Mouse (Mus musculus): ENCODE results near the gene Nup210. TPM values are rescaled to one million over a fixed set of nuclear protein-coding genes. Genes with fewer than 3 reads are reported as not detected.

Nup210 gene
- 10 to 100 TPM in 2 of 4 experiments, 1 to 10 TPM in 2; 3.5 to 14.2 (median 9.0) TPM for total RNA-seq (2022)

DNA sequence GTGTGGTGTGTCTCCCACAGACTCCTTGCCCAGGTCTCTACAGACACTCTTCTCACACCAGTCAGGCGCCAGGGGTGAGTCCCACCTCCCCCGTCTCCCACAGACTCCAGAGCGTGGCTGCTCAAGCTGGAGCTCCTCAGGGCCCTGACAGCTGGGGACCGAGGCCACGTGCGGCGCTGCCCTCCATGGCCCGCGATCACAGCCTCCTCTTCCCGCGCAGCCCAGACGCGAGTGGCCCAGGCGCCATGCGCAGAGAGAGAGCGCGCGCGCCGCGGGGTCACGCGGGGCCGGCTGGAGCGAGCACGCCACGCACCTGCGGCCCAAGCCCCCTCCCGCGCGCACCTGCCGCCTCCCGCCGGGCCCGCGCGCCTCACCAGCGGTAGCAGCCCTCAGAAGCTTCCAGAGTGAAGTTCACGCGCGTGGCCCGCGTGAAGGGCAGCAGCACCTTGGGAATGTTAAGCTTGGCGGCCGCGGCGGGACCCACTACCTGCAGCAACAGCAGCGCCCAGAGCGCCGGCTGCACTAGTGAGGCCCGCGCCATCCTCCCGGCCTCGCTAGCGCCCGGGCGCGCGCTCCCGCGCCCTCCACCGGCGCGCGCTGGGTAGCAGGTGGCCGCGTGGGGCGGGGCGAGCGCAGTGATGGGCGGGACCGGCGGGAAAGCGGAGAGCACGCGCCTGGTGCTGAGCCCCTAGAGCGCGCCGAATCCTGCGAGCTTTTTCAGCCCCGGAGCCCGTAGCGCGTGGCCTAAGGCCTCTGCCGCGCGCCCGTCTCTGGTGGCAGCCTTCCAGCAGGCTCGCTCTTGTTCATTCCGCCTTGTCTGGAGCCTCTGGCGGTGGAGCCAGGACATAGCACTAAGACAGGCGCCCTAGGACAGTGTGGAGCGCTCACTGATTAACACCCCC, at the start of gene Nup210:
Gene Nup210 (minus strand): TSS at position 586 of the 902 bp plus-strand sequence.
- DNase-seq: peak; percentile 92

DNA sequence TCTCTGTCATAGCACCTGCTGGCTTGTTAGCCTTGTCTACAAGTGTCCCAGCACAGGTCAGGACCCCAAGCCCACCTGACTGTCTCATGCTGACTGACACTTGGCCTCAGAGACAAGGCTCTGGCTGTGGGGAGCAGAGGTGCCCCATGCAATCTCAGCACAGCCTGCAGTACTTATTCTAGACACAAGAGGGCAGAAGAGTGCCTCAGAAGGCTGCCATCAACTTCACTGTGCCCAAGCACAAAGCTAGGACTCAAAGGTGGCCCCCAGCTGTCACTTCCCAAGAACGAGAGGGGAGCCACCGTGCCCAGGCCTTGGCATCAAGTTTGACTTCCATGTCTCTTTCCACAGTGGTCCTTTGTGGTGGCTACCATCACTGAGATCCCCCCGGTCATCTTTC, 48.6 kb upstream of the Nup210 start:
- DNase-seq: peak; percentile 18

DNA sequence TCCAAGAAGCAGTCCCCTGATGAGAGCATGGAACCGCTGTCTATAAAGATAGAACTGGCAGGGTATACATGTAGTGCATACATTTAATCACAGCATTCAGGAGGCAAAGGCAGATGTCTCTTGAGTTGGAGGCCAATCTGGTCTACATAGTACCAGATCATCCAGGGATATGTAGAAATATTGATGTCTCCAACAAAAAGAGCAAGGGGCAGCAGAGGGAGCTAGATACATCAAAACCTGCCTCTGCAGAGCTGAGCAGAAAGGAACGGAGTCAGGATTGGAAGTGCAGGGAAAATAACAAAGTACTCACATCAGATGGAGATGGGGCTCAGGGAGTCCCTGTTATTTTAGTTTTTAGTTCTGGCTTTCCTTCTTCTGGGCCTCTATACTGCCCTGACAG, 48.0 kb upstream of the Nup210 start:
- no peak for DNase-seq

DNA sequence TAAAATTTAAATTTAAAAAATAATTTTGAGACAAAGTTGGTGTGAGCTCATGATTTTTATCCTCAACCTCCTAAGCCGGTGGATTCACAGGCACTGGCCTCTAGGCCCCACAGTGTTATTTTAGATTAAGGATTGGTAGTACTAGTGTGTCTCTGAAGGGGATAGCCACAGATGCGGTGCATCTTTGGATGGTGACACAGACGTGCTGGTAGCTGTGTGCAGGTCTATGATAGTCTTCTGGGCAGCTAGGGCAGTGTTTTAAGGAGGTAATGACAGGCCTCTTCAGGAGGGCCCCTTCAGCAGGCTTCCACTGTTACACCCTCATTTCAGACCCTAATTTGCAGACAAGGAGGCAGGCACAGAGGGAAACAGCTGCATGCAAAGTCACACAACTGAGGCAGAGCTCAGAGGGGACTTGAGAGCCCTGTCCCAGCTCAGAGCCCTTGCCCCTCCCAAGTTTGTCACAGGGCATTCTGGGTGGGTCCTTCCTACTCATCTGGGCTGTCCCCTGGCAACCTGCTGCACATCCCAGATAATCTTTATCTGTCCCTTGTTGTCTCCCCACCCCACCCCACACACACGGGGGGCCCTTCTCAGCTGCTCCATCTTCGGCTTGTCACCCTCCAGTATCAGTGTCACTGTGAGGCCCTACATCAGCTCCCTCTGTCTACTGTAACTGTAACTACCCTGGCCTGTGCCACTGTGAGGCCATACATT, 46.7 kb upstream of the Nup210 start:
- DNase-seq: no peak

DNA sequence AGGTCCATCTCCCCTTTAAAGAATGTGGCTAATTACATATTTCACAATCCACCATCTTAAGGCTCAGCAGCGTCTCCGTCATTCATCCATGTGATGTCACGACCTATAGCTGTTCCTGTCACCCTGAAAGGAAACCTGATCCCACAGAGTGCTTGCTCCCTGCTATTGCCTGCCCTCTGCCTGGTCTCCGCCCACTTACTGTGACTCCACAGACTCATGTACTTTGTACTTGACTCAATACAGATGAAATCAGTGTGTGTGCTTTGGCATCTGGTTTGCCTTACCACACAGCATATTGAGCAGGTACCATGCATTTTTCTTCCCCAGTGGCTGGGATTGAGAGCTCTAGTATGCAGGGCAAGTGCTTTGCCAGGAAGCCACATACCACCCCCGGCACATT, 45.7 kb upstream of the Nup210 start:
- DNase-seq: no peak

DNA sequence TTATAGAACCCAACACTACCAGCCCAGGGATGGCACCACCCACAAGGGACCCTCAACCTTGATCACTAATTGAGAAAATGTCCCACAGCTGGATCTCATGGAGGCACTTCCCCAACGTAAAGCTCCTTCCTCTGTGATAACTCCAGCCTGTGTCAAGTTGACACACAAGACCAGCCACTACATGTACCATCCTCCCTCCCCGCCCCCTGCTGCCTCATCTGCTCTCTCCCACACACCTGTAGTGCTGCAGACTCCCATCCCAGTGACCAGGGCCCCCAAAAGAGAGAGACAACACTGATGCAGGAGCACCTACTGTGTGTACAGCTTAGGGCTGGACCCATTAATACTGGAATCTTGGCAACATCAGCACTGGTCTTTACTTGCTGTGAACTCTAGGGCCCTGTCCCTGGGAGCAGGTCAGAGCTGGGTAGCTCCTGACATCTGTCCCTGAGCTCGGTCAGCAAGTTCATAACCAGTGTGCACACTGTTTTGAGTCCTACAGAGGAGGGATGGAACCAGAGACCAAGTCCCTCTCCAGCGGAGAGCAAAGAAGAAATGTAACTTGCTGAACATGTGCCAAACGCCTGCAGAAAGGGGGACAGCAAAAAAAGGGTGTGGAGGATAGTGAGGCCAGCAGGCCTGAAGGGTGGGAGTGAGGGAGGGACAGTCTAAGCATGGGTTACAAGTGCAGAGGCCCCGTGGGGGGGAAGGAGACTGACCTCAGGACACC, 45.0 kb upstream of the Nup210 start:
- DNase-seq: no peak

DNA sequence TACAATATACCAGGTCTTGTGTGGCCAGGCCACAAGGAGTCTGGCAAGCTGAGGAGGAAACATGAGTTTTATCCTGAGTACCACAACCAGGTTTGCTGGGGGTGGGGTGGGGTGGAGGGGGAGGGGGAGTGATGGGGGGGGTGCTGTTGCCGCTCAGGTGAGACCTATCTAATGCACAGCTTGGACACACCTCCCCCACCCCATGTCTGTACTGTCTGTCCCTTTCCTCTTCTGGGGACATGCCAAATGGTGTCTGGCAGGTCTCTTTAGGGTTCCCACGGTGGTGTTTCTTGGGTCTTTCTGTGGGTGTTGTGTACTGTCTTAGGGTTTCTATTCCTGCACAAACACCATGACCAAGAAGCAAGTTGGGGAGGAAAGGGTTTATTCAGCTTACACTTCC, 44.3 kb upstream of the Nup210 start:
- DNase-seq: no peak

DNA sequence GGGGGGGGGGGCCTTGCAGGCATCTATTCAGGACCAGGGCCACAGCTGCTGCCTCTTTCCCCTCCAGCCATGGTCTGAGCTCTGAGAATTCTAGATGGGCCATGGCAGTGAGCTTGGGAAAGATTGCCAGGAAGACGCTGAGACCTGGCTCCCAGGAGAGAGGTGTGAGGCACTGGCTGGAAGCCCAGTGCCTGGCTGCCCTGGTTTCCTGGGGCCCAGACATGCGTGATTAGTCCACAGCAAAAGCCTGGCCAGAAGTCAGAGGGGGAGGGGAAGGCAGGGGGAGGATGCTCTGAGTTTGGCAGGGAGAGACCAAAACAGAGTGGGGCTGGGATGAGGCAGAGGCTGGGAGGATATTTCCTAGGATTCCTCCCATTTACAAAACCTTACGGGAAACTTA, 43.8 kb upstream of the Nup210 start:
- peak; percentile 26 for DNase-seq

DNA sequence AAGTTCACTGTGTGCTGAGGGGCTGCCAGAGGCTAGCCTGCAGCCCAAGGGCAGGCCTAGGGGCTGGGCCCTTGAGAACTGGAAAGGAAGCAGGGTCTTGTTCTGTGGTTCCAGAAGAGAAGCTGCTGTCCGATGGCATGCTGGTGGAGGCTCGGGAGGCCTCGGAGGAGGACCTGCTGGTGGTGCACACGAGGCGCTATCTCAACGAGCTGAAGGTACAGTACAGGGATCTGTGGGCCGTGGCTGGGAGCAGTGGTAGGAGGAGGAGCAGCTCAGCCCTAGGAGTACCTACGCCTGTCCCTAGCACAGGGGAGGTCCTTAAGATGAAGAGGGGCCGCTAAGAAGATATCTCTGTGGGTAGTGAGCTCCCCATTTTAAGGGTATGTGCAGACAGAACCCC, 42.4 kb upstream of the Nup210 start:
- no peak for DNase-seq

DNA sequence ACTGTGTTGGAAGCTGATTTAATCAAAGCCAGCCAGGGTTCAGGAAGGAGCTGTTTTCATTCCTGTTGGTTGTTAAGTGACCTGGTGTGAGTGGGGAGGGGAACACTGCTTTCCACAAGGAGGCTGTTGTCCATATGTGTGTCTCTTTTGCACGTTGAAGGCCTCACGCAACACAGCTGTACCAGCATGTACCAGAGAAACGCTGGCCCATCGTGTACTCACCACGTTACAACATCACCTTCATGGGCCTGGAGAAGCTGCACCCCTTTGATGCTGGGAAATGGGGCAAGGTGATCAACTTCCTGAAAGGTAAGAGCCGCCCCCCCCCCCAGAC, 40.6 kb upstream of the Nup210 start:
- DNase-seq: no peak

DNA sequence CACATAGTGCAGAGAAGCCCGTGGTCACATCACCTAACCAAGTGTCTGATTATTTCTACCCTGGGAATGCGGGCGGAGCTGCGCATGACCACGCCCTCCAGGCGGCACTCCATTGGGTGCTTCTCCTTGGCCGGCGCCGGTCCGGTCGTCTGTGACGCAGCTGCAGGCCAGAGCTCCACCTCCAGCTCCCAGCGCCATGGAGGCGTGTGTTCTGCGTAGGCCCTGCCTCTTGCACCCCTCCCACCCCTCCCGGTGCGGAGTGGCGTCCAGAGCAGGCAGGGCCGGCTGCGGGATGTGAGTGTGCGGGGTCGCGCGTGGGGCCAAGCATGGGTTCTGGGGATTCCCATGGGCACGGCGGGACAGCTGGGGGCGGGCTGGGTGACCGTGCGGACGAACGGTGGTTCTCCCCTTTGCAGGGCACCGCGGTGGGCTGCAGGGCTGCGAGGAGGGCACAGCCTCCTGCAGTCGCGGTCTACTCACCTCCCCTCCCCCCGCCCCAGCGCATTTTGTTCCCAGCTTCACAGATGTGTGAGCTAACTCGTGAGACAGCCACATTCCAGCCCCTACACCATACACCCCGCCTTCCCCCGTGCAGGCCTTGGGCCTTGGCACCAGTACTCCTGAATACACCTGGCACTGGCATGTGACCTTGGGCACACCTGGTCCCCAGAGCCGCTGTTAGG, 40.1 kb upstream of the Nup210 start, which contains the start of gene Hdac11:
Gene Hdac11 (plus strand): TSS at position 112 of the 683 bp plus-strand sequence.
- peak; percentile 90 for DNase-seq

DNA sequence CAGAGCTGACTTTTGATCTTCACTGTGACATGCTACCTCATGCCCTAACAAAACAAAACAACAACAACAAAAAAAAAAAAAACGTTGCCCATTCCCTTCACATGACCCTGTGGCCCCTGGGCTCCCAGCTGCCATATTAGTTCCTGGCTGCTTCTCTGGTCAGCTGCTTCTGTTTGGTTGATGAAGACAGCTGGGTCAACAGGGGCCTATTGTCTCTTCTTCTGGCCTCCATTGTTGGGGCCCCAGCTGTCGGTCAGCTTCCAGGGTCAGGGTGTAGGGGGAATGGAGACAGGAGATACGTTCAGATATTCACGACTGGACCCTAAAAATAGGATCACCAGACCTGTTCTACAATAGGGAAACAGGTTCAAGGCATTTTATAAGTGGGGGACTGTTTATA, 39.4 kb upstream of the Nup210 start:
- DNase-seq: no peak

DNA sequence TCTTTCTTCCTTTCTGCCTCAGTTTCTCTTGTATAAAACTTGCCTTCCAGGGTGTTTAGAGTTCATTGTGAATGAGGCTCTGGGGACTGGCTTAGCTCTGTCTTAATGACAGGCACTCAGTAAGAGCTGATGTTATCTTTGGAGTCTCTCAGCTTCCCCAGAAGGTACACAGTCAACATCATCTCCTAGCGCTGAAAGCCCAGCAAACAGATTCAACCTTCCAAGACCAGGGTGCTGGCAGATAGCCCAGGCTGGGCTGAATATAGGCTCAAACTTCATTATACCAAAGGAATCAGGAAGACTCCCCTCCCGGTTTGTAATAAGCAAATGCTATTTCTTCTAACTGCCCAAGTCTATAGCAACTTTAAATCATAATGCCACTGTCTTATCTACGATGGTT, 38.7 kb upstream of the Nup210 start:
- no peak for DNase-seq

DNA sequence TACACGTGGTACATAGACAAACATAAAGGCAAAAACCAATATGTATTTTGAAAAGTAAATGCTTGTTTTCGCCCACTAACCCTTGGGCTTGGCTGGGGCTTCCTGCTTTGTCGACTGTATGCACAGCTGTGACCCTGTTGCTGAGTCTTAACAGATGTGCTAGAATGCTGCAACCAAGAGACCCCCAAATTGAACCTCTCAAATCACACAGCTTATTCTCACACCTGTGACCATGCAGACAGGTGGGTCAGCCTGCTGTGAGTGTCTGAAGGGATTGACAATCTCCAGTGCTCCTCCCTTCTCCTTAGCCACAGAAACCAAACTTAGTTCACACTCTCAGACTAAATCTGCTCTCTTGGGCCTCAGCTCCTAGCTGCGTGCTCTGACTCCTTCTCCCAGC, 38.1 kb upstream of the Nup210 start:
- DNase-seq: no peak

DNA sequence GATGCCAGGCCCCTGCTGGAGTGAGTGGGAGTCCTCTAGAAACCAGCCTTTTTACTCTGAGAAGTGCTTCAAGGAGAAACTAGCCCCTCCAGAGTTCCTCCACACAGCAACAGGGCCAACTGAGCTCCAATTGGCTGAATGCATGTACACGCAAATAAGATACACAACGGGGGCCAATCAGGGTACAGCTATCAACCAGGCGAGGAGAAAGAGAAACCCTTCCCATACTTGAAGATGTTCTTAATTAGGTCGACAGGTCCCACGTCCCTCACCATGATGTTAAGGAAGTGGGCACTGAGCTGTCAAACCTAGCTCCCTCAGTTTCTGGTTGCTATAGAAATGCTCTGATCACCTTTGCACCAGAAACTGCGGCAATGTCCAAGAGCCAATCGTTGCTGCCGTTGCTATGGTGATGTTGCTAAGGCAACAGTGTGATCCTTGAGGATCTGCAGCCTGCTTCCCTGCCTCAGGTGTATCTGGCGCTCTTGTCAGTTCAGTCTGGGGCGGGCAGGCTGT, 37.0 kb upstream of the Nup210 start:
- no peak for DNase-seq

DNA sequence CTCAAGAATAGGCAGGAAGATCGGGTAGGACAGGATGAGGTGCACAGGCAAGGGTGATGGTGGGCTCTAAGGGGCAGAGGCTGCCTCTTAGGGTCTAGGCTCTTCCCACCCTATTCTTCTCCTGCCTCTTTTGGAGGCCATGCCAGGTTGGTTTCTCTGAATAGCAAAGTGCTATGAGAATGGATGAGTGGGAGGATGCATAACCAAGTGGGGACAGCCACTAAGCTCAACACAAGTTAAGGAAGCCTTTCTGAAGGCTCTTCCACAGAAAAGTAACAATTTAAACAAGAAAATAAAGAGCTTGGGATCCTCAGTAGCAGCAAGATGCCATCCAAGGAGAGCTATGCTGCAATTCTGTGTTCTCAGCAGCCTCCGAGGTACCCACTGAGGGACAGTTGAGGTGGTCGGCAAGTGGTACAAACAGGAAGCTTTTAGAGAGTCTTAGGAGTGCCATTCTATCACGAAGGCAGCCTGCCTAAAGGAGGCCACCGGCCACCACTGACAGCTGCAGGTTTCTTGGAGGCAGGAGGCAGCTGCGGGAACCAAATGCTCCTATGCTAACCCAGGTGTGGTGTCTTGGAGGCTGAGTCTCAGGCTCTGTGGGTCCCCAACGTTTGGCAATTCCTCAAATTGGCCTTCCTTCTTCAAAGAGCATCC, 36.4 kb upstream of the Nup210 start:
- no peak for DNase-seq

DNA sequence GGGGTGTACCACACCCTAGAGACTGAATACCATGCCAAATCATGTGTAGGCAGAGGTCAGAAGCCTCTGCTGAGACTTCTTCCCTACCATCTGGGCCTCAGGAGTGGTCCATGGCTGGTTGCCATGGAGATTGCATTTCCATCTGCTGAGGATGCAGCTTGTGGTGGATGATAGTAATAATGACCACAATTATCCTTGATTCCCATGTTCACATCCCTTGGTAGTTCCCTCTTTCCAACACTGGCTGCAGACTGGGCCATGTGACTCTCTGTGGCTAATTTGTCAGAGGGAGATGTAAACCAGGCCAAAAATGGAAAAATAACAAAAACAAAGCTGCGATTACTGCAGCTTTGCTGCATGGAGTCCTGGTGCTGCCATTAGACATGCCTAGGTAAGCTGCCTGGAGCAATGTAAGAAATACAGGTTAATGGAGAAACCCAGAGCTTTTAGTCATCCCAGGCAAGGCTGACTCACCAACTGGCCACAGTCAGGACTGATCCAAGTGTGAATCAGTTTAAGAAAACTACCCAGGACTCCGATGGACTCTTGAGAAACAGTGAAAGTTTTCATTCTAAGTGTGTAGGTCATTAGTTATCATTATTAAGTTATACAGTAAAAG, 30.6 kb upstream of the Nup210 start:
- DNase-seq: no peak

DNA sequence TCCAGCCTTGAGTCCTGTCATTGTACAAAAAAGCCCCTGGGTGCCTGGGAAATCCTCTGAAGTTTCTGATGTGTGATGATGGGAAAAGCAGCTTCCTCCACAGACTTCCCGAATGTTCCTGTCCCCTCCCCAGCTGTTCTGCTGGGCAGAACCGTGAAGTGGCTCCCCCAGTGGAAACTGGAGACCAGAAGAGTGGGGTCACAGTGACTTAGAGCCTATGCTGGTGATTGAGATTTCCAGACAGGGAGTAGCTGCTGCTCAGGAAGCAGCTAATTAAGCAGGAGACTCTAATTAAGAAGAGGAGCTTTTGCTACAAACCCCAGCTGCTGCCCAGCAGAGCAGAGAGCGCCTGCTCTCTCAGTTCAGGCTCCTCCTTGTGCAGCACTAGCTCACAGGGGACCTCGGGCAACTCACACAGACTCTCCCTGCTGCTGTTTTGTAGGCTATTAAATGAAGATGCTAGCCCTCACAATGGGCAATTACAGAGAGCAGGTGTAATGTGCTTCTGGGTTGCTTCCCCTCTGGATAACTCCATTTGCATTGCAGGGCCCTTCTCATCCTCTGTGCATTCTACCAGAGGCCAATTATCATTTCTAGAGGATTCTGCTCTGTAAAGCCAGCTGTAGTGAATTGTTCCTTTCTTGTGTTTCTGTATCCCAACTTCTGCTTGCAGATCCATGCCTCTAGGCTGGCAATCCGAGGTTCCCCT, 30.0 kb upstream of the Nup210 start:
- no peak for DNase-seq

DNA sequence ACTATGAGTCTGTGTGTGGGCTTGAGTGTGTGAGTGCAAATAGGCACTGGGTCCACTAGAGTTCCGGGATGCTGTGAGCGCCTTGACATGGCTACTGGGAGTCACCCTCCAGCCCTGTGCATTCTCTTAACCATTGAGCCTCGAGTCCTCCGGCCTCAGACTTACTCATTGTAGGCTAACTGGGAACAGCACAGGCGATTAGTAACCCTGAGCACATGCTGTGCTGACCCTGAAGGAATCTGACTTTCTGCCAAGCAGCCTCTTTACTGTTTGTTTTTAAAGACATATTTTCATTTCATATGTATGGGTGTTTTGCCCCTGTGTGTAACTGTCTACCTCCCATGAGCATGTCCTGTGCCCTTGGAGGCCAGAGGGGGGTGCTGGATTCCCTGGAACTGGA, 28.9 kb upstream of the Nup210 start:
- DNase-seq: no peak

DNA sequence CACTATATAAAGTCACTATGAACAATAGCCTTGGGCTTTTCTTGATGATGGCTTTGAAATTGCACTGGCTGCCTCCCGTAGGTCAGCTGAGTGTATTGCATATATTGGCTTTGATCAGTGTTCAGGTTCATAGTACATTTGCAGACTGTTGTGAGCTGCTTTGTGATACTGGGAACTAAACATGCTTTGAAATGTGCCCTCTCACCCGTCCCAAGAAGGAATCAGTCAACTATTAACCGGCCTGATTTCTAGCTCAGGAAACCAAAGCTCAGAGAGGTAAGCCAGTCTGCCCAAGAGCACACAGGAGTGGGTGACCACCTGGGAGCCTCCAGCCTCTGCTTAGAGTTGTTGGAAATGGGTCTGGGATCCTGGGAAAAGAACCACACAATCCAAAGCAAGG, 28.4 kb upstream of the Nup210 start:
- DNase-seq: no peak

DNA sequence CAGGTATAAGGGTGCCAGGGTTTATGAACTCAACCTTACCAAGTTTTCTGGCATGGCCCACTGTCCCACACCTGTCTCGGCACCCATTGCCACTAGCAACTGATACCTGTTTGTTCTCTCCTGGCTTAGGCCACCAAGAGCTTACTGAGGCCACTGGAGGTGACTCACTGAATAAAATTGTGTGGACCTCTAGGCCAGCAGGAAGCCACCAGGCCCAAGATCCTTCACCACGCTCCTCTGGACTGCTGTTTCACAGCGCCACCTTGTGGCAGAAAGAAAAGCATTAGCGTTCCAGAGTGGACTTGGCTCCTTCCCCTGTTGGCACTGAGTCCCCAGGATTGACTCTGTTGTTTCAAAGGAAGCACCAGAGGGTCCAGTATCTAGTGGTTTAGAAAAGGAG, 23.2 kb upstream of the Nup210 start:
- DNase-seq: peak; percentile 42
